Mouse (Mus musculus): ENCODE data around the gene Spock1. TPM values are rescaled to one million over a fixed set of nuclear protein-coding genes. Genes with fewer than 3 reads are reported as not detected.

The Spock1 gene
- polyA plus RNA-seq, 1 experiment from 2014 or later, result 0.06 TPM

DNA sequence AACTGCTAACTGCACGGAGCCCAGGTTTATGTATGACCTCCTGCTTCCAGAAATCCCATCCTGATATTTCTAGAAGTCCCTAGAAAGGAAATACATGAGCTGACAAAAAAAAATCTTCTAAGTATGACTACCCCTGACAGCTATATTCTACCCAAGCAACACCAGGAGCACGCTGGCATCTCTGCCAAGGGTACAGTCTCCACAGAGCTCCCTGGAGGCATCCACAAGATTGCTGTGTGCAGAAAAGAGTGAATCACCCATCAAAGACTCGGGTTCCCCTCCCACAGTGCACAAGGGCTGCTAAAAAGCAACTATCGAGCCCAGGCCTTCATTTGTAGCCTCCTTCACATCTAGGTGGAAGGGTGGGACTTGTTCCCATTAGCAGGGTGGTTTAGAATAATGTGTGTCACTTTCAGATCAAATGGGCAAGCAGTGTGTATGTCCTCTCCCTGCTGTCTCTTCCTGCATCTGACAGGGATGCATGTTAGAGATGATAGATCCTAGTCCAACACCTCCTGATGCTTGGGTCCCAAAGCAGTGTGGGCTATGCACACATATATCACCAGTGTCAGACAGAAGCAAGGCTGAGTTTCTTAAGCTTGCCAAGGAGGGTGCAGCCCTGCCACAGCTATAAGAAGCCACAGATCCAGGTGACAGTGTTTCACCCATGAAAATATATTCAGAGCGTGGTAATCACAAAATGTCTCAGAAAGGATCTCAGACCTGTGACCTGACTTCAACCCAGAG, 70.3 kb downstream of the Spock1 start:
- Histone ChIP-seq H3K4me1 (replicated peaks) (no peaks in the 10 kb centered on the region), H3K9me3 (replicated peaks) (no peaks in the 10 kb centered on the region), H3K27me3 (no peaks in the 10 kb centered on the region), H3K4me2 (no peak overlapping the region), H3K36me3 (replicated peaks) (no peaks in the 10 kb centered on the region), H3K9ac (no peak overlapping the region), H3K27ac (replicated peaks) (no peak overlapping the region), H3K4me3 (replicated peaks) (no peak overlapping the region)
- ATAC-seq (ENCODE audit: insufficient read depth), result no peak
- WGBS (ENCODE audit: insufficient replicate concordance), result 39% methylated on average over 5 of the region's 5 CpGs

DNA sequence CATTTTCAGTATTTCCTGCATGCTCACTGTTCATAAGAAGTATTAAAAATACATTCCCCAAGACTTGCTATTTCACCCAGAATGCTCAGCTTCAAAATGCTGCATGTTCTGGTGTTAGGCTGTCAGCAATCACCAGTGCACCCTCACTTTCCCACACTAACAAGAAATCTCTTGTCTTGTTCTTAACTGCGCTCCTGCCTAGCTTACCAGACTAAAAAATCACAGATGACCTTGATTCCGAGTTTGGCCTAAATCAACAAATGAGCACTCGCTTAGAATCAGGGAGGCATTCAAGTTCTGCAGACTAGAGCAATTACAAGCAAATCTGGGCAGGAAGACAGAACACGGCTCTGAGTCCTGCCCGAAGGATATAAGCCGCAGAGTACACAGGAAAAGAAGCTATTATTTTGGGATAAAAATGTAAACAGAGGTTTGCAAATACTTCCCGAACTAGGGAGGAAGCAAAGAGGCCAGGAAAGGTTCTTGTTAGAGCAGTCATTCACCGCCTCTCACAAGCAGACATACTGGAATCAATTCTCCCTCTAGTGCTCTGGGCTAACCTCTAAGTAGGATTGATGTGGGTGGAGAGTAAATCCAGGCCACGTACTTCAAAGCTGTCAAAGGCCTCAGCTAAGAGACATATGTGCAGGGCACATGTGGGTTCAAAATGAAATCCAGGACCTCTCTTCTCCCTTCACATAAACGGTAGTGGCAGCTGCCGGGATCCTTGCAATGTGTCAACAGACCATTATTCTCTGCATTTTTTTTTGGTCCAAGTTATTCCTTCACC, 76.6 kb downstream of the Spock1 start:
- H3K27ac ChIP-seq (replicated peaks), result no peak overlapping the region
- H3K9me3 ChIP-seq (replicated peaks), result no peaks in the 10 kb centered on the region
- no peak overlapping the region for H3K4me2 ChIP-seq
- no peaks in the 10 kb centered on the region for H3K27me3 ChIP-seq
- no peaks in the 10 kb centered on the region for H3K36me3 ChIP-seq (replicated peaks)
- WGBS (ENCODE audit: insufficient replicate concordance), result 57% methylated on average over 11 of the region's 11 CpGs
- no peak for ATAC-seq (ENCODE audit: insufficient read depth)
- no peaks in the 10 kb centered on the region for H3K4me1 ChIP-seq (replicated peaks)
- no peak overlapping the region for H3K9ac ChIP-seq
- H3K4me3 ChIP-seq (replicated peaks), result no peak overlapping the region

DNA sequence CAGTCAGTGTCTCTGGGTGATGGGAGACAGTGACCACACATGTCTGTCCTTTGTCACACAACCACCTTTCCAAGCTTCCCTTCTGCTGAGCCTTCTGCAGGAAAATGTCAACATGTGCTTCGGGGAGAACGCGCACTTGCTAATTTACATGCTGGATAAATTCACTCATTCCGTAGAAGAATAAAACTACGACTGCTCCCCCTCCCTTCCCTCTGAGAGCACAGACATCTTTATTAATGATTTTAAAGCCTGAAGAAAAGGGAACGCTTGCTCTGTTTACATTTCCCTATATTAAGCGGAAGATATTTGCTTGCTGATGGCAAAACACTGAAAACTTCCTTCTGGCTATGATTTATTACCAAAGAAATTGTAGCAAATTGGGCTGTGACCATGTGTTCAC, 77.2 kb downstream of the Spock1 start:
- 70% methylated on average over 7 of the region's 7 CpGs for WGBS (ENCODE audit: insufficient replicate concordance)
- no peaks in the 10 kb centered on the region for H3K27me3 ChIP-seq
- H3K9ac ChIP-seq, result no peak overlapping the region
- H3K4me2 ChIP-seq, result no peak overlapping the region
- no peaks in the 10 kb centered on the region for H3K9me3 ChIP-seq (replicated peaks)
- H3K36me3 ChIP-seq (replicated peaks), result no peaks in the 10 kb centered on the region
- no peak overlapping the region for H3K27ac ChIP-seq (replicated peaks)
- H3K4me3 ChIP-seq (replicated peaks), result no peak overlapping the region
- no peak for ATAC-seq (ENCODE audit: insufficient read depth)
- H3K4me1 ChIP-seq (replicated peaks), result no peaks in the 10 kb centered on the region

DNA sequence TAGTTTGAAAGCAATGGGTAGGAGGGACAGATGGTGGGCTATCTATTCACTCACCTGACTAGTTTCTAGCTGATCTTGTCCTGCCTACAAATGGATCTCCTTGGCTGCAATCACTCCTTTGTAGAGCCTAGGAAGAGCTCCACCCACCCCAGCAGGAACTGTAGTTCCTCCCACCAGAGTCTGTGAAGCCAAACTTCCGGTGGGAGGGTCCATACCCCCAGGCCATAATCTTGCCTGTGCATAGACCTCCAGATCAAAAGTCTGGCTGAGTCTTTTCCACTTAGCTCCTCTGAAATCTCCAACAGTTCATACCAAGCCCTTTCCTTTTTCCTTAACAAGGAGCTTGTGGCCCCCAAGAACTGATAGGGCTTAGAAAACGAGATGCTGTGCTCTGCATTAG, 78.0 kb downstream of the Spock1 start:
- Histone ChIP-seq H3K9me3 (replicated peaks) (no peaks in the 10 kb centered on the region), H3K27me3 (no peaks in the 10 kb centered on the region), H3K4me2 (no peak overlapping the region), H3K27ac (replicated peaks) (no peak overlapping the region), H3K9ac (no peak overlapping the region), H3K4me3 (replicated peaks) (no peak overlapping the region), H3K4me1 (replicated peaks) (no peaks in the 10 kb centered on the region), H3K36me3 (replicated peaks) (no peaks in the 10 kb centered on the region)
- ATAC-seq (ENCODE audit: insufficient read depth), result no peak
- 15% methylated on average over 2 of the region's 2 CpGs for WGBS (ENCODE audit: insufficient replicate concordance)

DNA sequence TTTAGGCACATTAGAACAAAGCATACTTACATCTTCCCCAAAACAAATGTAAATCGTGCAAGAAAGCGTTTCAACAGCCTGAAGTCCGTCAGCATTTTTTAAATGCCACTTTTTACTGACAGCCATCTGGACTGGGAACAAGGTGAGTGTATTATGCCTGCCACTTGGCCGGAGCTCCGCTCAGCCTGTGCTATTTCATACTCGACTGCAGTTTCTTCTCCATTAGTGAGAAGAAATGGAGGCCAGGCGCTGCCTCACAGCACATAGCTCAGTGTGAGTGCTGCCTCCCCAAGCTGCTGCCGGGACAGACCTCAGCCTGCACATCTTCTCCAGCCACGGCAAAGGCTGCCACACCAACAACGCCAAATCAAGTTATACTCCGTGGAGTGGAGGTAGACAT, 91.9 kb downstream of the Spock1 start:
- Histone ChIP-seq H3K27ac (replicated peaks) (no peak overlapping the region), H3K9me3 (replicated peaks) (no peaks in the 10 kb centered on the region), H3K9ac (no peak overlapping the region), H3K27me3 (no peaks in the 10 kb centered on the region), H3K4me2 (no peak overlapping the region), H3K4me1 (replicated peaks) (no peaks in the 10 kb centered on the region), H3K36me3 (replicated peaks) (no peaks in the 10 kb centered on the region), H3K4me3 (replicated peaks) (no peak overlapping the region)
- WGBS (ENCODE audit: insufficient replicate concordance), result 70% methylated on average over 11 of the region's 11 CpGs
- ATAC-seq (ENCODE audit: insufficient read depth), result no peak

DNA sequence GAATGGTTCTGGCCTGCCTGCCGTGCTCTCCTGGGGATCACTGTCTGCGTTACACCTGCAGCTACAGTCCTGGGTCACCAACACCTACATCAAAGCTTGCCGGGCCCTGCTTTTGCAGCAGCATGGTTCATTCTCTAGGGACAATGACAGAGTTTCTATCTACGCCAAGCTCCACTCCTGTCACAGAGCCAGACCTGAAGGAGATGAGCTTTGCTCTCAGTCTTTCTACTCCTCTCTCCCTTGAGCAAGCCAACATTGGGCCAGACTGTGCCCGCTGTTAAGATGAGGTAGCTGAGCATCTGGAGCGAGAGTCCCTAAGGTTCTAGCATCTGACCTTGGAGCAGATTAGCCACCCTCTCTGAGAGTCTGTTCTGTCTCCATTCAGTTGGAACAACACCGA, 95.5 kb downstream of the Spock1 start:
- no peak for ATAC-seq (ENCODE audit: insufficient read depth)
- Histone ChIP-seq H3K4me2 (no peak overlapping the region), H3K27me3 (no peaks in the 10 kb centered on the region), H3K4me1 (replicated peaks) (no peaks in the 10 kb centered on the region), H3K9ac (no peak overlapping the region), H3K9me3 (replicated peaks) (no peaks in the 10 kb centered on the region), H3K27ac (replicated peaks) (no peak overlapping the region), H3K36me3 (replicated peaks) (no peaks in the 10 kb centered on the region), H3K4me3 (replicated peaks) (no peak overlapping the region)
- WGBS (ENCODE audit: insufficient replicate concordance), result 75% methylated on average over 7 of the region's 7 CpGs

DNA sequence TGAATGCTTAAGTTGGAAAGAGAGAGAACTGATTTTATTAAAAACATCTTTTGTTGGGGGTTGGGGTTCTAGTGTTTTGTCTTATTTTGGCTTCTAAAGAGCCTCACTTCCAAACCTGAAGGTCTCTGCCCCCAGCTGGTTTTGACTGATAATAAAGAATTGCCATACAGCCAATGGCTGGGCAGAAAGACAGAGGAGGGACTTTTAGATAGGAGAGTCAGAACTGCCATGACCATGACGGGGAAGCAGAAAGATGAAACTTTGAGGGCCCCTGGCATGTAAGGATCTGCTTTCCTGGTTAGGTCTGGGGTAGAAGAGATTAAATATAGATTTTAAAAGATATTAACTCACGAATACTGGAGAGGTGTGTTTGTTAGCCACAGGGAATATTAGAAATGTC, 96.9 kb downstream of the Spock1 start:
- H3K4me2 ChIP-seq, result no peak overlapping the region
- H3K36me3 ChIP-seq (replicated peaks), result no peaks in the 10 kb centered on the region
- WGBS (ENCODE audit: insufficient replicate concordance), result 40% methylated on average over 2 of the region's 2 CpGs
- H3K9me3 ChIP-seq (replicated peaks), result no peaks in the 10 kb centered on the region
- H3K9ac ChIP-seq, result no peak overlapping the region
- no peak for ATAC-seq (ENCODE audit: insufficient read depth)
- H3K4me3 ChIP-seq (replicated peaks), result no peak overlapping the region
- H3K27ac ChIP-seq (replicated peaks), result no peak overlapping the region
- H3K27me3 ChIP-seq, result no peaks in the 10 kb centered on the region
- no peaks in the 10 kb centered on the region for H3K4me1 ChIP-seq (replicated peaks)

DNA sequence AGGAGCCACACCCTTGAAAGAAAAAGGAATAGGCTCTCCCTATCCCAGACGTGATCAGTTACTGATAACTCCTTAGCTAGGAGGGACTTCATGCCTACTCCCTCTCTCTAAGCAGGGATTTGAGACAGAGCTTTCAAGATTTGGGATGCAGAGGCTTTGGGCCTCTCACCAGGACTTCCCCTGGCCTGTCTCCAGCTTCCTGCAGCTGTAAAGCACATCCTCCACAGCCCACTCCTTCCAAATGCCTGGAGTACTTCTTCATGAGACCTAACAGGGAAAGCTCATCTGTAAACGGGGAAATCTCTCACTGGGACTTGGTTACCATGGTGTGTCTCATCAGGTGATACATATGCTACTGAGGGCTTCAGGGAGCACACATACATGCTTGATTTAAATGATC, 97.3 kb downstream of the Spock1 start:
- 23% methylated on average over 2 of the region's 2 CpGs for WGBS (ENCODE audit: insufficient replicate concordance)
- Histone ChIP-seq H3K4me2 (no peak overlapping the region), H3K4me3 (replicated peaks) (no peak overlapping the region), H3K36me3 (replicated peaks) (no peaks in the 10 kb centered on the region), H3K4me1 (replicated peaks) (no peaks in the 10 kb centered on the region), H3K27me3 (no peaks in the 10 kb centered on the region), H3K27ac (replicated peaks) (no peak overlapping the region), H3K9me3 (replicated peaks) (no peaks in the 10 kb centered on the region), H3K9ac (no peak overlapping the region)
- ATAC-seq (ENCODE audit: insufficient read depth), result no peak

DNA sequence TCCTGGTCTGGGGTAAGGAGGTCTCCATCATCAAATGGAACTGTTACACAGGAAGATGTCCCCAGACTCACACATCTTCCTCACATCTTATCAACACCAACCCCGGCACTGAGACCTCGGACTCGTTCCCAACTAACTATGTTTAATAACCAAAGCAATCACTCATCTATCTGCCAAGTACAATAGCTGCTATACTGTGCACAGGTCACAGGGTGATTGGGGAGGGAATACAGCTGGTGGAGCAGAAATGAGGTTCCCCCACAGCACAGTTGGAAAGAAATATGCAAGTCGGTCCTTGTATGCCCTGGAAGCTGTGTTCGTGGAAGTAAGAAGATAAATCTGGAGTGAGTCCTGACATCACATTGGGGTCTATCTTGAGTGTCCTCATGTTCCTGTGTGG, 98.0 kb downstream of the Spock1 start:
- no peak overlapping the region for H3K4me3 ChIP-seq (replicated peaks)
- WGBS (ENCODE audit: insufficient replicate concordance), result 68% methylated on average over 5 of the region's 5 CpGs
- H3K9me3 ChIP-seq (replicated peaks), result no peaks in the 10 kb centered on the region
- H3K27me3 ChIP-seq, result no peaks in the 10 kb centered on the region
- no peaks in the 10 kb centered on the region for H3K4me1 ChIP-seq (replicated peaks)
- no peak overlapping the region for H3K4me2 ChIP-seq
- no peak overlapping the region for H3K9ac ChIP-seq
- ATAC-seq (ENCODE audit: insufficient read depth), result no peak
- no peaks in the 10 kb centered on the region for H3K36me3 ChIP-seq (replicated peaks)
- no peak overlapping the region for H3K27ac ChIP-seq (replicated peaks)

DNA sequence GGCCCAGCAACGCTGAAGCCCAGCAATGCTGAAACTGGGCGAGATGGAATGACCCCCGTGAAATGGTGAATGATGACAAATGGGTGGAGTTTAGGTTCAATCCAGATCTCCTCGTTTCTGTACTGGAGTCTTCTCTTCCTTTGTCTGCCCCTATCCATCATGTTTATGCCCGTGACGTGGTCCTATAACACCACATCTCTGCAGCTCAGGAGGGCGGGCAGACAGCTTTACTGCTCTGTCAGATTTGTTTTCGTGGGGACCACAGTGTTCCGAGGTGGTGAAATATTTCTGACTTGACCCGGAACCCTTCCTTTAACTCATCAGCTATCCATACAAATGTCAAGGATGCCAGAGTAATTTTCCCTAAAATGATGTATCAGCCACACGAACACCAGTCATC, 98.5 kb downstream of the Spock1 start:
- Histone ChIP-seq H3K9ac (no peak overlapping the region), H3K36me3 (replicated peaks) (no peaks in the 10 kb centered on the region), H3K27ac (replicated peaks) (no peak overlapping the region), H3K4me1 (replicated peaks) (no peaks in the 10 kb centered on the region), H3K4me3 (replicated peaks) (no peak overlapping the region), H3K4me2 (no peak overlapping the region), H3K27me3 (no peaks in the 10 kb centered on the region), H3K9me3 (replicated peaks) (no peaks in the 10 kb centered on the region)
- ATAC-seq (ENCODE audit: insufficient read depth), result no peak
- 60% methylated on average over 11 of the region's 11 CpGs for WGBS (ENCODE audit: insufficient replicate concordance)

DNA sequence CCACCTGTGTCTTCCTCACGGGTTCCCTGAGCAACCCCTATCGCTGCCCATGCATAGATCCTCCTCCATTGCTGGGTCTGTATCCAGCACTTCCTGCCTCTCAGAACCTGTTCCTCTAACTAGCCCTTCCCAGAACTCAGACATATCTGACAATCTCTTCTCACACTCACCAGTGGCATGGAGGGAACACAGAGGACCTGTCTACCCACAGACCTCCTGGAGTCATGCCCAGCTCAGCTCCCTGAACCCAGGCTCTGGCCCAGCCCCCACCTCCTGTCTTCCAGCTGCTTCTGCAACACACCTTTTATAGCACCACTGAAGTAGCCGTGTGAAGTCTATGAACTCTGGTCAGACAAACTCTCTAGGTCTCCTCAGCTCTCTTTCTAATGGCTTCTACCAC, 101.3 kb downstream of the Spock1 start:
- H3K27me3 ChIP-seq, result no peaks in the 10 kb centered on the region
- H3K27ac ChIP-seq (replicated peaks), result no peak overlapping the region
- H3K4me2 ChIP-seq, result no peak overlapping the region
- H3K4me1 ChIP-seq (replicated peaks), result no peaks in the 10 kb centered on the region
- no peaks in the 10 kb centered on the region for H3K36me3 ChIP-seq (replicated peaks)
- H3K9ac ChIP-seq, result no peak overlapping the region
- 42% methylated on average over 3 of the region's 3 CpGs for WGBS (ENCODE audit: insufficient replicate concordance)
- no peak overlapping the region for H3K4me3 ChIP-seq (replicated peaks)
- no peak for ATAC-seq (ENCODE audit: insufficient read depth)
- no peaks in the 10 kb centered on the region for H3K9me3 ChIP-seq (replicated peaks)
